Mouse (Mus musculus): ENCODE measurements around the gene Inpp5k. TPM values are rescaled to one million over a fixed set of nuclear protein-coding genes. Genes with fewer than 3 reads are reported as not detected.
"Not testable (repeated sequence)": the region's sequence is repeated elsewhere in the genome, so short reads cannot be mapped to it uniquely, and the experiment has no call there.

The Inpp5k gene
- polyA plus RNA-seq, 1 experiment from 2014 or later = 45.1 TPM

GRCm38 (mm10) chr11:75596726-75597255 lies 34.0 kb upstream of the Inpp5k start:
- H3K9me3 ChIP-seq = no peaks in the 10 kb centered on the region
- 91% methylated on average over 3 of the region's 3 CpGs for WGBS

DNA sequence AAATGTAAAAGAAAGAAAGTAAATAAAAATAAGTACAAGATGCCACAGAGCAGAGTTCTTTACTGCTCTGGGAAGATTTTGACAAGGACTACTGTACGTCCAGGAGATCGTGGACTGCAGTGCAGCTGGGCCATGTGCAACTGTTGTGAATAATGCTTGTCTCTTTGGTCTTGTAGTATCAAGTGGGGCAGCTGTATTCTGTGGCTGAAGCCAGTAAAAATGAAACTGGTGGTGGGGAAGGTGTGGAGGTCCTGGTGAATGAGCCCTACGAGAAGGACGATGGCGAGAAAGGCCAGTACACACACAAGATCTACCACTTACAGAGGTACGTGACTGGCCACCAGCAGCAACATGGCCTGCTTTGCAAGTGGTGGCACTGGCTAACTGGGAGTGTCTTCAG lies 32.8 kb upstream of the Inpp5k start:
- Histone ChIP-seq H3K27ac (no peak overlapping the region), H3K4me3 (no peak overlapping the region), H3K4me1 (no peaks in the 10 kb centered on the region), H3K36me3 (replicated peaks) (peaks cover 36% of the 10 kb centered on the region), H3K27me3 (replicated peaks) (no peaks in the 10 kb centered on the region), H3K9ac (no peak overlapping the region), H3K9me3 (no peaks in the 10 kb centered on the region), H3K4me2 (no peak overlapping the region)
- ATAC-seq (replicated peaks) = no peak
- 94% methylated on average over 6 of the region's 6 CpGs for WGBS

More at GRCm38 (mm10) chr11:75596726-75597255, 34.0 kb upstream of the Inpp5k start:
- Histone ChIP-seq H3K27me3 (replicated peaks) (no peaks in the 10 kb centered on the region), H3K4me3 (no peak overlapping the region), H3K27ac (no peak overlapping the region), H3K36me3 (replicated peaks) (peaks cover 31% of the 10 kb centered on the region), H3K4me2 (no peak overlapping the region), H3K9ac (no peak overlapping the region), H3K4me1 (no peaks in the 10 kb centered on the region)
- ATAC-seq (replicated peaks) = no peak

DNA sequence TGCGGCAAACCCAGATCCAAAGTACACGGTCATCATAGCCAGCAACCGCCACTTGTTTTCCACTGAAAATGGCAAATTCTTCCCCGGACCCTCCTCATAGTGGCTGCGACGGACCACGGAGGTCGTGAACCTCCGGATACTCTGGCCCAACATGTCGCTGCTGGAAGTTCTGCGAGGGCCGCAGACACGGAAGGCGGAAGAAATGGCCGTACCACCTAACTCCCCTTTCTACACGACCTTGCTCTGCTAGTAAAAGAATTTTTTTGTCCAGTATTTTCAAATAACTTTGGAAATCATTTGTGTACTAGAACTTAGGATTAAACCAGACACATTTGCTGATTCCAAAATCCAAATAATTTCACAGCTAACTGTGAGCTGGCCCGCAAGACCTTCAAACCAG lies 31.0 kb upstream of the Inpp5k start:
- not testable (repeated sequence) for H3K27me3 ChIP-seq (replicated peaks)

DNA sequence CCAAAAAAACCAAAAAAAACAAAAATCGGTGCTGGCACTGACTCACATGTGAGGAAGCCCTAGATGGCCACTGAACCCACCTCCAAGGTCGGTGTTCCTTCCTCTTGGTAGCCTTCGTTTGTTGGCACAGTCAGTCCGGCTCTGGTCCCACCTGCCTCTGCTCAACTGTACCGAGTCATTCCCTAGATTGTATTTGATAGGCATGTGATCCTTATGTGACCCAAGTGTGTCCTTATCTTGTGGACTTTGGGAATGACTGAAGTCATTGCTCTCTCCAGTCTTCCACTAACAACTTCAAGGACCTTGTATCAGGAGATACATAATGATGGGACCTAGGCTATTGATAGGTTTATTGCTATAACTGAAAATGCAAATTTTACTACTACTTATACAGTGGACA lies 26.0 kb upstream of the Inpp5k start:
- no peak overlapping the region for H3K27ac ChIP-seq
- no peaks in the 10 kb centered on the region for H3K4me1 ChIP-seq
- 92% methylated on average over 5 of the region's 5 CpGs for WGBS
- H3K27me3 ChIP-seq (replicated peaks) = no peaks in the 10 kb centered on the region
- no peak overlapping the region for H3K9ac ChIP-seq
- H3K4me3 ChIP-seq = no peak overlapping the region
- no peak overlapping the region for H3K4me2 ChIP-seq
- H3K36me3 ChIP-seq (replicated peaks) = peaks cover 41% of the 10 kb centered on the region
- no peaks in the 10 kb centered on the region for H3K9me3 ChIP-seq
- ATAC-seq (replicated peaks) = no peak

More for the DNA sequence above, 31.0 kb upstream of the Inpp5k start:
- not testable (repeated sequence) for H3K9me3 ChIP-seq; H3K4me2 ChIP-seq; H3K27ac ChIP-seq; H3K4me3 ChIP-seq; H3K9ac ChIP-seq; H3K4me1 ChIP-seq; ATAC-seq (replicated peaks)
- WGBS = 93% methylated on average over 17 of the region's 17 CpGs
- peaks cover 32% of the 10 kb centered on the region for H3K36me3 ChIP-seq (replicated peaks)

GRCm38 (mm10) chr11:75605318-75605717 lies 25.5 kb upstream of the Inpp5k start:
- H3K4me1 ChIP-seq = no peaks in the 10 kb centered on the region
- H3K36me3 ChIP-seq (replicated peaks) = peaks cover 42% of the 10 kb centered on the region
- H3K27ac ChIP-seq = no peak overlapping the region
- 75% methylated on average over 1 of the region's 1 CpGs for WGBS
- no peaks in the 10 kb centered on the region for H3K9me3 ChIP-seq
- H3K4me3 ChIP-seq = no peak overlapping the region
- no peak for ATAC-seq (replicated peaks)
- H3K4me2 ChIP-seq = no peak overlapping the region
- H3K9ac ChIP-seq = no peak overlapping the region
- no peaks in the 10 kb centered on the region for H3K27me3 ChIP-seq (replicated peaks)

DNA sequence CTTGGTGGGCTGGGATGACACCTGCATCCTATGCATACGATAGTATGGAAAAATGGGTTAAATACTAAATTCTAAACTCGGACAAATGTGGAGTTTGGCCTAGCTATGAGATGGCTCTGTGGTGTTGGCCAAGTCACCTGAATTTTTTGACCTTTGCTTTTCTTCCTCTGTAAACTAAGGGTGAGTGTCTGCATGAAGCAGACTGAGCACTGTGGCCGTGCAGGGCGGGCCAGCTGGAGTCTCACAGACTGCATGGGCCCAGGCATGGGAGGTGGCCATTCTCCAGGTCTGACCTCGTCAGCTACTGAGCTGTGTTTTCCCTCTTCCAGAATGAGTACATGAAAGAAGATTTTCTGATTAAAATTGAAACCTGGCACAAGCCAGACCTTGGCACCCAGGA lies 22.0 kb upstream of the Inpp5k start:
- Histone ChIP-seq H3K27me3 (replicated peaks) (no peaks in the 10 kb centered on the region), H3K4me1 (no peaks in the 10 kb centered on the region), H3K9me3 (no peaks in the 10 kb centered on the region), H3K27ac (no peak overlapping the region), H3K4me3 (no peak overlapping the region), H3K36me3 (replicated peaks) (peaks cover 21% of the 10 kb centered on the region), H3K9ac (no peak overlapping the region), H3K4me2 (no peak overlapping the region)
- WGBS = 93% methylated on average over 5 of the region's 5 CpGs
- no peak for ATAC-seq (replicated peaks)

DNA sequence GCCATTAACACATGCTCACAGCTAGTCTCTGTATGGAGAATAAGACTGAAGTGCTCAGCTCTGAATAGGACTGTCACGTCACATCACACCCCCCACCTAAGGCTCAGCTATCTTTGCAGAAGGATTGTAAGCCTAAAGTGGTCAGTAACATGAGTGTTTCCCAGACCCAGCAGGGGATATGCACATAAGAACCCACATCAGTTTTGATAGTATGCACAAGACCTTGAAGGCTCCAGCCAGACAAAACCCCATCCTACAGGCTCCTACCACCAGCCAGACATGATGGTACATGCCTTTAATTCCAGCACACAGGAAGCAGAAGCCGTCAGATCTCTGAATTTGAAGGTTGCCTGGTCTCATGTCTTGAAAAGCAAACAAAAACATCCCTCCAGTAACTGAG lies 20.8 kb upstream of the Inpp5k start:
- no peak overlapping the region for H3K4me3 ChIP-seq
- 93% methylated on average over 2 of the region's 2 CpGs for WGBS

GRCm38 (mm10) chr11:75614769-75615168 lies 16.0 kb upstream of the Inpp5k start:
- Histone ChIP-seq H3K27ac (no peak overlapping the region), H3K4me3 (no peak overlapping the region), H3K36me3 (replicated peaks) (peaks cover 29% of the 10 kb centered on the region), H3K4me1 (no peaks in the 10 kb centered on the region), H3K9me3 (no peaks in the 10 kb centered on the region), H3K4me2 (no peak overlapping the region), H3K27me3 (replicated peaks) (no peaks in the 10 kb centered on the region), H3K9ac (no peak overlapping the region)
- 97% methylated on average over 1 of the region's 1 CpGs for WGBS
- ATAC-seq (replicated peaks) = no peak

More for the DNA sequence above, 20.8 kb upstream of the Inpp5k start:
- Histone ChIP-seq H3K27ac (no peak overlapping the region), H3K27me3 (replicated peaks) (no peaks in the 10 kb centered on the region), H3K4me2 (no peak overlapping the region), H3K36me3 (replicated peaks) (peaks cover 25% of the 10 kb centered on the region), H3K4me1 (no peaks in the 10 kb centered on the region), H3K9me3 (no peaks in the 10 kb centered on the region), H3K9ac (no peak overlapping the region)
- no peak for ATAC-seq (replicated peaks)

DNA sequence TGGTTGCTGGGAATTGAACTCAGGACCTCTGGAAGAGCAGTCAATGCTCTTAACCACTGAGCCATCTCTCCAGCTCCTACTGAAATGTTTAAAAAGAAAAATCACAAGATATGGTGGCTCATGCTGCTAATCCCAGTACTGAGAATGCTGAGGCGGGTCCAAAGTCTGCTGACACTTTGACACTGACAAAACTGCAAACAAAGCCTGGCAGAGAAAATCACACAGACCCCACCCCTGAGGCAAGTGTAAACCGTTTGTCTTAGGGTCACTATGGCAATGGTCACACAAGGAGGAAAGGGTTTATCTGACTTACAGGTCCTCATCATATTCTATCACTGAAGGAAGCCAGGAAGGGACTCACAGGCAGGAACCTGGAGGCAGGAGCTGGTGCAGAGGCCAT lies 15.2 kb upstream of the Inpp5k start:
- no peak for ATAC-seq (replicated peaks)
- Histone ChIP-seq H3K36me3 (replicated peaks) (peaks cover 31% of the 10 kb centered on the region), H3K9ac (no peak overlapping the region), H3K27ac (no peak overlapping the region), H3K4me3 (no peak overlapping the region), H3K4me2 (no peak overlapping the region), H3K9me3 (no peaks in the 10 kb centered on the region), H3K27me3 (replicated peaks) (no peaks in the 10 kb centered on the region), H3K4me1 (no peaks in the 10 kb centered on the region)
- 94% methylated on average over 2 of the region's 2 CpGs for WGBS

- no peak overlapping the region for H3K27ac ChIP-seq
- ATAC-seq (replicated peaks) = no peak
- no peak overlapping the region for H3K4me3 ChIP-seq
- H3K27me3 ChIP-seq (replicated peaks) = no peaks in the 10 kb centered on the region
- H3K9ac ChIP-seq = no peak overlapping the region
- 76% methylated on average over 5 of the region's 5 CpGs for WGBS
- H3K36me3 ChIP-seq (replicated peaks) = peaks cover 45% of the 10 kb centered on the region
- H3K4me2 ChIP-seq = no peak overlapping the region
- H3K9me3 ChIP-seq = no peaks in the 10 kb centered on the region
- no peaks in the 10 kb centered on the region for H3K4me1 ChIP-seq
These were observed 11.7 kb upstream of the Inpp5k start for GRCm38 (mm10) chr11:75619133-75619532.

- 92% methylated on average over 12 of the region's 12 CpGs for WGBS
- ATAC-seq (replicated peaks) = no peak
- peaks cover 49% of the 10 kb centered on the region for H3K36me3 ChIP-seq (replicated peaks)
These were observed 10.5 kb upstream of the Inpp5k start for GRCm38 (mm10) chr11:75620136-75620780.

DNA sequence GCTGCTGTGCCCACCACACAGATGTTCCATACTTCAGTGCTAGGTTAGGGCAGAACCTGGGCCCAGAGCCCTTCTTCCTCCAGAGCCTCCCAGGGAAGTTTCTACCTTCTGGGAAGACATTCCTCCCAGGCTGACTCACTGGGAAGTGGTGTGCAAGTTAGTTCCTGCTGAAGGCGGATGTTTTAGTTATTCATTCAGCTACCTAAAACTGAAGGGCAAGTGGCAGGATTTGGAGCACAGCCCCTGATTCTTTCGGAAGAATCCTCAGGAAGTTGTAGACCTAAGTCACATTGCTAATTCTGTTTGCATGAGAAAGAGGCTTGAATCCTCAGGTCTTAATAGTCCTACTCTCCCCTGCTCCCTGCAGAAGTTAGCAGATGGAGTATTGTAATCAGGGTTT lies 9.4 kb upstream of the Inpp5k start:
- Histone ChIP-seq H3K27ac (no peak overlapping the region), H3K9ac (no peak overlapping the region), H3K4me2 (no peak overlapping the region), H3K36me3 (replicated peaks) (peaks cover 55% of the 10 kb centered on the region), H3K4me1 (no peaks in the 10 kb centered on the region), H3K4me3 (no peak overlapping the region), H3K9me3 (no peaks in the 10 kb centered on the region), H3K27me3 (replicated peaks) (no peaks in the 10 kb centered on the region)
- ATAC-seq (replicated peaks) = no peak
- 83% methylated on average over 2 of the region's 2 CpGs for WGBS

More at GRCm38 (mm10) chr11:75620136-75620780, 10.5 kb upstream of the Inpp5k start:
- Histone ChIP-seq H3K4me2 (no peak overlapping the region), H3K27me3 (replicated peaks) (no peaks in the 10 kb centered on the region), H3K9ac (no peak overlapping the region), H3K4me3 (no peak overlapping the region), H3K4me1 (no peaks in the 10 kb centered on the region), H3K27ac (no peak overlapping the region), H3K9me3 (no peaks in the 10 kb centered on the region)

Data from midbrain, embryonic 15.5 days (tissue).